ENCODE assay signal across 20 mouse cellular contexts in genomic region chr12:12180986-12181385, GRCm38 (mm10).
"Had no signal": no experiment of that assay in that cellular context is flagged by ENCODE, and none has a peak within 500 bp of the region (broad histone marks: within the 10 kb centered on the region; RNA-seq: fewer than 3 reads in every experiment).

No protein-coding gene starts in this region.

- H3K9me3 ChIP-seq: limb, embryonic 10.5 days; limb, embryonic 13.5 days; liver, embryonic 13.5 days; midbrain, embryonic 12.5 days; neural tube, embryonic 13.5 days had no signal

- H3K4me2 ChIP-seq: limb, embryonic 13.5 days; liver, embryonic 13.5 days; midbrain, embryonic 12.5 days; neural tube, embryonic 13.5 days had no signal

- DNase-seq: kidney, adult 2 months; kidney, postnatal 25 days; liver; liver, embryonic 13.5 days; lung, adult 2 months; lung, postnatal 14 days; lung, postnatal 4 days; retina, postnatal 1 day; right cerebral cortex, postnatal 14 days; thymus, adult 2 months; thymus, postnatal 14 days; thymus, postnatal 4 days had no signal

- H3K27me3 ChIP-seq: limb, embryonic 13.5 days; liver, embryonic 13.5 days; midbrain, embryonic 12.5 days; neural tube, embryonic 13.5 days had no signal

- ATAC-seq: intestine, postnatal 0 days; midbrain, embryonic 16.5 days had no signal

- H3K27ac ChIP-seq: kidney, postnatal 0 days; limb, embryonic 10.5 days; limb, embryonic 13.5 days; liver, embryonic 13.5 days; midbrain, embryonic 12.5 days; neural tube, embryonic 13.5 days had no signal

- H3K9ac ChIP-seq: limb, embryonic 13.5 days; liver, embryonic 13.5 days; midbrain, embryonic 12.5 days; neural tube, embryonic 13.5 days had no signal

- H3K4me3 ChIP-seq: limb, embryonic 10.5 days; limb, embryonic 13.5 days; liver, embryonic 13.5 days; midbrain, embryonic 12.5 days; myocyte; neural tube, embryonic 13.5 days had no signal

- H3K36me3 ChIP-seq: limb, embryonic 10.5 days; limb, embryonic 13.5 days; liver, embryonic 13.5 days; midbrain, embryonic 12.5 days; neural tube, embryonic 13.5 days had no signal
